9 mouse cellular contexts compared by ENCODE assay signal in genomic region chr16:91076180-91076579, GRCm38 (mm10). TPM values are rescaled to one million over a fixed set of nuclear protein-coding genes. Genes with fewer than 3 reads are reported as not detected.
DNase-seq lines count a peak whose midpoint lies in the region; ATAC-seq and TF ChIP-seq lines count a peak whose summit lies in the region.
"Had no signal": no experiment of that assay in that cellular context is flagged by ENCODE, and none has a peak within 500 bp of the region (broad histone marks: within the 10 kb centered on the region; RNA-seq: fewer than 3 reads in every experiment).

No protein-coding gene starts in this region.

- H3K36me3 ChIP-seq in midbrain, postnatal 0 days (ENCODE audit: insufficient read depth, low read length) = no peaks in the 10 kb centered on the region
- H3K36me3 ChIP-seq in midbrain, embryonic 13.5 days = no peaks in the 10 kb centered on the region
- no peaks in the 10 kb centered on the region for H3K36me3 ChIP-seq in hindbrain, embryonic 16.5 days (ENCODE audit: control insufficient read depth, insufficient read depth, low read length)
- H3K36me3 ChIP-seq: stomach, embryonic 15.5 days had no signal

- ATAC-seq in midbrain, postnatal 0 days (ENCODE audit: low FRiP score) = no peak
- no peak for ATAC-seq in midbrain, embryonic 13.5 days
- no peak for ATAC-seq in Patski
- peak; percentile 57 for ATAC-seq in inflammation-experienced regulatory T-cells, adult 6 months
- ATAC-seq in hindbrain, embryonic 16.5 days = no peak

- H3K9ac ChIP-seq in midbrain, postnatal 0 days (replicated peaks; ENCODE audit: low read length, poor library complexity, severe bottlenecking) = no peak overlapping the region
- H3K9ac ChIP-seq in midbrain, embryonic 13.5 days (replicated peaks) = no peak overlapping the region
- H3K9ac ChIP-seq in hindbrain, embryonic 16.5 days (ENCODE audit: low read depth, low read length) = no peak overlapping the region
- H3K9ac ChIP-seq: stomach, embryonic 15.5 days had no signal

- in situ Hi-C loops in Patski (cut with MboI; ENCODE audit: low pct_unique_long_range_greater_than_20kb) = no loop called here

- DNase-seq in midbrain, postnatal 0 days (ENCODE audit: low spot score) = no peak
- DNase-seq in Patski (ENCODE audit: low read depth, low spot score) = no peak
- peak; percentile 72 for DNase-seq in thymus, postnatal 25 days
- no peak for DNase-seq in ovary, postnatal 36 days (ENCODE audit: low spot score)

- POLR2A ChIA-PET in Patski (lab: Charles Lee) = no interaction called here

- WGBS in midbrain, postnatal 0 days = 77% methylated on average over 5 of the region's 5 CpGs
- 76% methylated on average over 5 of the region's 5 CpGs for WGBS in midbrain, embryonic 13.5 days
- 81% methylated on average over 5 of the region's 5 CpGs for WGBS in hindbrain, embryonic 16.5 days

- no peaks in the 10 kb centered on the region for H3K4me1 ChIP-seq in midbrain, postnatal 0 days (ENCODE audit: insufficient read depth, low read length)
- no peaks in the 10 kb centered on the region for H3K4me1 ChIP-seq in midbrain, embryonic 13.5 days (replicated peaks)
- H3K4me1 ChIP-seq in hindbrain, embryonic 16.5 days (ENCODE audit: control insufficient read depth, insufficient read depth, low read depth, low read length) = no peaks in the 10 kb centered on the region
- H3K4me1 ChIP-seq: stomach, embryonic 15.5 days had no signal

- 0 out of 2 replicates have a peak, but pooled peaks have one; percentile 25 for TF ChIP-seq CTCF in midbrain, postnatal 0 days (IDR thresholded peaks at IDR 0.05)
- TF ChIP-seq CTCF in Patski (IDR thresholded peaks at IDR 0.05) = peak; percentile 63

- H3K27me3 ChIP-seq in midbrain, postnatal 0 days (ENCODE audit: insufficient read depth, low read length) = no peaks in the 10 kb centered on the region
- peaks cover 15% of the 10 kb centered on the region; the same call in 1 of the 2 replicates for H3K27me3 ChIP-seq in midbrain, embryonic 13.5 days
- peaks cover 21% of the 10 kb centered on the region for H3K27me3 ChIP-seq in Patski
- H3K27me3 ChIP-seq in hindbrain, embryonic 16.5 days (replicated peaks; ENCODE audit: control insufficient read depth, insufficient read depth, low read length) = peaks cover 8% of the 10 kb centered on the region; the same call in 1 of the 2 replicates
- H3K27me3 ChIP-seq: stomach, embryonic 15.5 days had no signal

- no peak overlapping the region for H3K27ac ChIP-seq in midbrain, postnatal 0 days (ENCODE audit: low read depth, low read length)
- no peak overlapping the region for H3K27ac ChIP-seq in midbrain, embryonic 13.5 days
- no peak overlapping the region for H3K27ac ChIP-seq in hindbrain, embryonic 16.5 days (ENCODE audit: low read depth, low read length)
- H3K27ac ChIP-seq: stomach, embryonic 15.5 days had no signal

- H3K9me3 ChIP-seq in midbrain, postnatal 0 days (ENCODE audit: low read length) = no peaks in the 10 kb centered on the region
- no peaks in the 10 kb centered on the region for H3K9me3 ChIP-seq in midbrain, embryonic 13.5 days
- no peaks in the 10 kb centered on the region for H3K9me3 ChIP-seq in hindbrain, embryonic 16.5 days (ENCODE audit: control insufficient read depth, low read length)
- H3K9me3 ChIP-seq: stomach, embryonic 15.5 days had no signal

- no peak overlapping the region for H3K4me2 ChIP-seq in midbrain, postnatal 0 days (ENCODE audit: low read depth, low read length, poor library complexity, severe bottlenecking)
- no peak overlapping the region for H3K4me2 ChIP-seq in midbrain, embryonic 13.5 days (replicated peaks)
- no peak overlapping the region for H3K4me2 ChIP-seq in hindbrain, embryonic 16.5 days (ENCODE audit: low read length)
- H3K4me2 ChIP-seq: stomach, embryonic 15.5 days had no signal

- no peak overlapping the region for H3K4me3 ChIP-seq in midbrain, postnatal 0 days (ENCODE audit: low read depth, low read length)
- H3K4me3 ChIP-seq in midbrain, embryonic 13.5 days (replicated peaks) = no peak overlapping the region
- no peak overlapping the region for H3K4me3 ChIP-seq in hindbrain, embryonic 16.5 days (ENCODE audit: low read length)
- H3K4me3 ChIP-seq: myocyte; stomach, embryonic 15.5 days had no signal

- CTCF ChIA-PET in Patski (lab: Charles Lee) = no interaction called here

RNA-seq across cellular contexts. Expression of gene 4932438H23Rik, which starts 18.7 kb away (rescaled TPM):
- 0.77 and 1.7 TPM in 2 replicates for total RNA-seq in midbrain, postnatal 0 days (2014; rRNA removed)
- polyA plus RNA-seq in midbrain, postnatal 0 days (2015; fragmentation: Nextera tagmentation; extraction: Ambion mirVana) = 0.81 and 1.3 TPM in 2 replicates
- polyA plus RNA-seq in midbrain, embryonic 13.5 days (2015; fragmentation: Nextera tagmentation; extraction: Ambion mirVana) = 0.42 and 1.6 TPM in 2 replicates
- polyA plus RNA-seq in Patski (2021) = not detected
- polyA plus RNA-seq in inflammation-experienced regulatory T-cells, adult 6 months (2017; shearing (Covaris generic)) = 1 to 10 TPM in 1 of 3 experiments, under 1 TPM in 2; 0.26 to 1.1 (median 0.36) TPM
- 0.88 and 1.9 TPM in 2 replicates for polyA plus RNA-seq in hindbrain, embryonic 16.5 days (2015; fragmentation: Nextera tagmentation; extraction: Ambion mirVana)

RNA-seq across cellular contexts. Expression of gene Paxbp1, which starts 31.8 kb away (rescaled TPM):
- total RNA-seq in midbrain, postnatal 0 days (2014; rRNA removed) = 54.0 and 86.2 TPM in 2 replicates
- polyA plus RNA-seq in midbrain, postnatal 0 days (2015; fragmentation: Nextera tagmentation; extraction: Ambion mirVana) = 19.8 and 27.1 TPM in 2 replicates
- 85.5 and 89.6 TPM in 2 replicates for polyA plus RNA-seq in midbrain, embryonic 13.5 days (2015; fragmentation: Nextera tagmentation; extraction: Ambion mirVana)
- polyA plus RNA-seq in Patski (2021) = 47.9 TPM
- 100 to 1,000 TPM in 2 of 3 experiments, 10 to 100 TPM in 1; 70.7 to 130 (median 118) TPM for polyA plus RNA-seq in inflammation-experienced regulatory T-cells, adult 6 months (2017; shearing (Covaris generic))
- polyA plus RNA-seq in hindbrain, embryonic 16.5 days (2015; fragmentation: Nextera tagmentation; extraction: Ambion mirVana) = 48.8 and 60.2 TPM in 2 replicates
